Mouse (Mus musculus) thymus, postnatal 36 days (tissue): ENCODE measurements around the gene Cox4i1.

ENCODE experiments used
- DNase-seq, 2 experiments: peaks; one replicate each; pipeline ENCODE4 v3.0.0; 2022; ENCODE audit warnings: mixed read lengths in 2 of 2

Cox4i1 gene

GRCm38 (mm10) chr8:120697154-120697978 is 29.3 kb downstream of the Cox4i1 start:
- DNase-seq = peak; percentile 78 to 86

GRCm38 (mm10) chr8:120697979-120698272 is 29.9 kb downstream of the Cox4i1 start:
- DNase-seq = peak; percentile 47 to 48

- DNase-seq = no peak
Observed at GRCm38 (mm10) chr8:120698426-120698825, 30.4 kb downstream of the Cox4i1 start.

- DNase-seq = no peak
Observed at GRCm38 (mm10) chr8:120699079-120699478, 31.1 kb downstream of the Cox4i1 start.

- DNase-seq = no peak
Observed at GRCm38 (mm10) chr8:120699565-120699964, 31.5 kb downstream of the Cox4i1 start.

- no peak for DNase-seq
Observed at GRCm38 (mm10) chr8:120700053-120700452, 32.0 kb downstream of the Cox4i1 start.

GRCm38 (mm10) chr8:120701758-120702465 is 33.9 kb downstream of the Cox4i1 start:
- peak; percentile 82 to 88 for DNase-seq

GRCm38 (mm10) chr8:120704203-120704602 is 36.2 kb downstream of the Cox4i1 start:
- DNase-seq = no peak

- DNase-seq = no peak
Observed at GRCm38 (mm10) chr8:120705163-120705562, 37.1 kb downstream of the Cox4i1 start.

GRCm38 (mm10) chr8:120706193-120706592 is 38.2 kb downstream of the Cox4i1 start:
- DNase-seq = no peak

- no peak for DNase-seq
Observed at GRCm38 (mm10) chr8:120709176-120709575, 41.2 kb downstream of the Cox4i1 start.

- no peak for DNase-seq
Observed at GRCm38 (mm10) chr8:120715200-120715599, 47.2 kb downstream of the Cox4i1 start.

- DNase-seq = no peak
Observed at GRCm38 (mm10) chr8:120715996-120716680, 48.1 kb downstream of the Cox4i1 start.

GRCm38 (mm10) chr8:120719586-120720236 is 51.7 kb downstream of the Cox4i1 start:
- no peak for DNase-seq

GRCm38 (mm10) chr8:120723025-120723424 is 55.0 kb downstream of the Cox4i1 start:
- no peak for DNase-seq
